Mouse (Mus musculus) layer of hippocampus, postnatal 10 days (tissue): ENCODE results near the gene Slc15a1. TPM values are rescaled to one million over a fixed set of nuclear protein-coding genes. Genes with fewer than 3 reads are reported as not detected.

Experiments
- DNase-seq, 2 experiments: peaks; one replicate each; pipeline ENCODE4 v3.0.0; 2021; ENCODE audit warnings: low spot score in 2 of 2
- long read RNA-seq: library from polyadenylated mRNA; stranded (forward); transcript quantifications from one replicate; pipeline ENCODE4 v2.0.0, GENCODE M21; 2023
- total RNA-seq, 2 experiments: library from RNA; stranded (reverse); gene quantifications; 2 replicates each; pipeline ENCODE4 v1.2.3; 2021

Gene Slc15a1
- total RNA-seq = under 1 TPM; 0.11 to 0.18 TPM
- long read RNA-seq = 0 reads

- DNase-seq = no peak
Observed at GRCm38 (mm10) chr14:121504781-121505484, at the start of gene Slc15a1. Slc15a1 (minus strand) TSS chr14:121505252.

DNA sequence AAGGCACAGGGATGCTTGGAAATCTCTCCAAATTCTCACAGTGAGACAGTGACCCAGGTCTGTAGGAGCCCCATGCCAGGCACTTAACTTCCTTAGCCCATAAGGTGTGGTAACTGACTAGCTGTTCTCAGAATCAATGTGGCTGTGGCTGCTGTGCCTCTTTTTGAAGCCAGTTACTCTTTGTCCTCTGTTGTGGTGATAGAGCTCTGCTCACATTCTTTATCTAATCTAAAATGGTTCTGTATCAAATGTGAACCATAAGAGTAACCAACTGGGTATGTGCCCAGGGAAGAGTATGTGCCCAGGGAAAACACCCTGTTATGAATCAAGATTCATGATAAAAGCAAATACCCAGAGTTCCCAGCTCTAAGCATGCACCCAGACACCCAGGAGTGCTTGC, 48.7 kb upstream of the Slc15a1 start:
- DNase-seq = no peak

- DNase-seq = no peak
Observed at GRCm38 (mm10) chr14:121552586-121552985, 47.5 kb upstream of the Slc15a1 start.

DNA sequence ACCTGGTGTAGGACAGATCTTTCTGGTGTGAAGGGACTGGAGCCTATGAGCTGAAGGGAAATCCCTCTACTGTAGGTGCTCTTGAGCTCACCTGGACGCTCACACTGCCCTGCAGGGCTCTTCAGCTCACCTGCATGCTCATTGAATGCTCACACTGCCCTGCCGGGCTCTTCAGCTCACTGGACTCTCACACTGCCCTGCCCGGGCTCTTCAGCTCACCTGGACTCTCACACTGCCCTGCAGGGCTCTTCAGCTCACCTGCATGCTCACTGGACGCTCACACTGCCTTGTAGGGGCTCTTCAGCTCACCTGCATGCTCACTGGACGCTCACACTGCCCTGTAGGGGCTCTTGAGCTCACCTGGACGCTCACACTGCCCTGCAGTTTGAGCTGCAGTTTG, 44.8 kb upstream of the Slc15a1 start:
- no peak for DNase-seq

- DNase-seq = no peak
Observed at GRCm38 (mm10) chr14:121547745-121548144, 42.7 kb upstream of the Slc15a1 start.

DNA sequence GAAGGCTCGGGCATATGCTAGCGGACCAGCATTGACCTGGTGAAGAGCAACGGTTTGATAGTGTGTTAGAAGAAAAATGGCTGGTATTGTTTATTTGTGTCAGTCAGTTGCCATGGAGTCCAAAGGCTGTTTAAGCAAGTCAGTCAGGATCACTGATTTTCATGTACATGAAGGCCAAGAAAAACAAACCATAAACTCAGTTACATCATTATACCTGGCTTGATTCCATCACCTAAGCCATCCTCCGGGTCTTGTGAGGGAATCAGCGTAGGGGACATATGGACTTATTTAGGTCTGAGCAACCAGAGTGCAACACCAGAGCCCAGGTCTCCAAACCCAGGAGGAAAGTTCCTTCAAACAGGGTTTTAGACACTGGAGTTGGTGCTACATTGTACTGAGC, 41.6 kb upstream of the Slc15a1 start:
- DNase-seq = no peak

GRCm38 (mm10) chr14:121545551-121546331, 40.7 kb upstream of the Slc15a1 start:
- no peak for DNase-seq

GRCm38 (mm10) chr14:121541262-121541661, 36.2 kb upstream of the Slc15a1 start:
- DNase-seq = no peak

- DNase-seq = no peak
Observed at GRCm38 (mm10) chr14:121534501-121534900, 29.4 kb upstream of the Slc15a1 start.

- DNase-seq = no peak
Observed at GRCm38 (mm10) chr14:121530853-121531252, 25.8 kb upstream of the Slc15a1 start.

GRCm38 (mm10) chr14:121527883-121528282, 22.8 kb upstream of the Slc15a1 start:
- no peak for DNase-seq

DNA sequence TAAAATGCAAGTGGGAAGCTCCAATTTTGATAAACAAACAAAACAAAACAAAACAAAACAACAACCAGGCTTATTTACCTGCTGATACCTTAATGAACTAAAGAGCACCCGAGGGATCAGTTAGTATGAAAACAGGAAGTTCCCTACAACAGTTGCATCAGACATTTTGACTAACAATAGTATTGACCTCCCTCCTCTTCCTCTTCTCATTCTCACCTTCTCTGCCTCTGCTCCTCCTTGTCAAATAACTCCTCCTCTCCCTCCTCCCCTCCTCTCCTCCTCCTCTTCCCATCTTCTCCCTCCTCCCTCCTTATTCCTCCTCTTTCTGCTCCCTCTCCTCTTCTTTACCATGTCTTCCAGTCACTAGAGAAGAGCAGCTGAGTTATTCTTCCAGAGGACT, 22.1 kb upstream of the Slc15a1 start:
- no peak for DNase-seq

- no peak for DNase-seq
Observed at GRCm38 (mm10) chr14:121521709-121522108, 16.7 kb upstream of the Slc15a1 start.

DNA sequence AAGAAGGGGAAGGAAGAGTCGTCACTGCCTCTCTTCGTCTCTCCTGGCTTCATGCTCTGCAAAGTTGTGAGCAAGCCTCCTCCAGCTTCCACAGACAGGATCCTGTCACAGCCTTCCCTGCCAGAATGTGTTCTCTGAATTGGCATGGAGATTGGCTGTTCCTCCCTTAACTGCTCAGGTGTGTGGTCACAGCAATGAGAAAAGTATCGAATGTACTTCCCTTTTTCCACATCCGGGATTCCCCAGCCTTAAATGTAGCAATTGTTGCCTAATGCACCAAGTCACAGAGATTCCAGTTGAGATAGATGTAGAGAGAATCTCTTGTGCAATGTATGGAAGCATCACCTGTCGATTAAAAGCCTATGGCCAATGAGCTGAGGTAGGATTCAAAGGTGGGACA, 11.8 kb upstream of the Slc15a1 start:
- DNase-seq = no peak

- no peak for DNase-seq
Observed at GRCm38 (mm10) chr14:121508929-121509328, 3.9 kb upstream of the Slc15a1 start.

GRCm38 (mm10) chr14:121506336-121506735, 1.3 kb upstream of the Slc15a1 start:
- no peak for DNase-seq

DNA sequence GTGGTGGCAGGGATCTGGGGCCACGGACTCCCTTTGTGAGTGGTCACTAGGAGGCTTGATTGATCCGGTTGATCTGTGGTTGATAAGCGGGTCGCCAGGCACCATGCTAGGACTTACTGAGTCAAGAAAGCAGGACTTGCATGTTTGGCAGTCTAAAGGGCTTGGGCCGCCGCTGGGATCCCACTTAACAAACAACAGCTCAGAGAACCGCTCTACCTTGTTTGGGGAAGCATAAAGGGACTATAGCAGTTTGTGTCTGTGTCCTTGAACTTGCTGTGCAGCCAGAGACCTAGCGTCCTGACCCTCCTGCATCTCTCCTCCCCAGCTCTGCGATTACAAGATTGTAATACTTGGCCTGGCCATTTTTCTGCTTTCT, 421 bp upstream of the Slc15a1 start:
- DNase-seq = no peak

- no peak for DNase-seq
Observed at GRCm38 (mm10) chr14:121500577-121500976, 4.5 kb downstream of the Slc15a1 start.

GRCm38 (mm10) chr14:121499769-121500168, 5.3 kb downstream of the Slc15a1 start:
- DNase-seq = no peak

GRCm38 (mm10) chr14:121497800-121498199, 7.3 kb downstream of the Slc15a1 start:
- no peak for DNase-seq

DNA sequence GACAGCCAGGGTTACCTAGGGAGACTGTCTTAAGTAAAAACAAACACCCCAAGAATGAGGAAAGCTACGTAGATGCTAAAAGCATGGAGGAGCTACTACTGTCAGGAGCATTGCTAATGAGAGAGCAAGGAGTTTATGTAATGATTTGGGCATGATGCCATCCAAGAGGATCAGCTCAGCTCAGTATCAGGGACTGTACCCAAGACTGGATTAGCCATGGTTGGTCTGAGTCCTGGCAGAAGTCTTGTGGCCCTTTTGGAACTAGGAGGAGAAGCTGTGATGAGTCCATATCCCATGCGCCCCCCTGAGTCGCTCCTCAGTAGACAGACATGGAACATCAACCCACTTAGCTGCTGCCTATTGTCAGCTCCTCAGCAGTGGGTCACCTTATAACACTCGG, 9.3 kb downstream of the Slc15a1 start:
- DNase-seq = no peak

GRCm38 (mm10) chr14:121495120-121495519, 9.9 kb downstream of the Slc15a1 start:
- DNase-seq = no peak

DNA sequence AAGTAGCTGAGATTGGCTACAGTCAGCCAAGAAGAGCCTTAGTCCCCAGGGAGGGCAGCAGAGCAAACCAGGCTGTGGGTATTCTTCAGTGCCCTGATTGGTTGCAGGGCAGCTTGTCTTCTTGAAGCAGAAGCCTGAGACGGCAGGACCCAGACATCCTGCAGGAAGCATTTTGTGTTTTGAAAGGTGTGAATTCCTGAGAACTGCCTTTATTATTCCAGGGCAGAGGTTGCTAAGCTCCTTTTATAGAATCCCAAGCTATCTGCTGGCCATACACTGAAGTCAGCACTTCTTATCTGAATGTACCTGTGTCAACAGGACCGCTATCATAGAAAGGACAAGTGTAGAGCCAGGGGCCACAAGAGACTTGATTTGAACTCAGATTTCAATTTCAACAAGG, 10.8 kb downstream of the Slc15a1 start:
- no peak for DNase-seq
